Mouse (Mus musculus): ENCODE measurements around the gene Kifc5b. TPM values are rescaled to one million over a fixed set of nuclear protein-coding genes. Genes with fewer than 3 reads are reported as not detected.

Gene Kifc5b
- polyA plus RNA-seq (2012; ENCODE audit: insufficient read depth, insufficient read length, missing spikeins): not detected in 2 replicates

- H3K4me3 ChIP-seq (ENCODE audit: insufficient read depth, low read depth, low read length): peak within 1 kb of the TSS; percentile 56
- no peaks in the 10 kb centered on the region for H3K4me1 ChIP-seq (ENCODE audit: control insufficient read depth, insufficient read depth, insufficient read length, low read length)
- no peak within 1 kb of the TSS for H3K27ac ChIP-seq (replicated peaks; ENCODE audit: low read depth, low read length)
Measured at GRCm38 (mm10) chr17:26916711-26917482, at the start of gene Kifc5b. Kifc5b (plus strand) TSS chr17:26917091.

- no peak overlapping the region for H3K27ac ChIP-seq (replicated peaks; ENCODE audit: low read depth, low read length)
Measured at GRCm38 (mm10) chr17:26868756-26869155, 48.1 kb upstream of the Kifc5b start.

GRCm38 (mm10) chr17:26872870-26873269, 44.0 kb upstream of the Kifc5b start:
- Histone ChIP-seq H3K4me1 (ENCODE audit: control insufficient read depth, insufficient read depth, insufficient read length, low read length) (no peaks in the 10 kb centered on the region), H3K27ac (replicated peaks; ENCODE audit: low read depth, low read length) (no peak overlapping the region), H3K4me3 (ENCODE audit: insufficient read depth, low read depth, low read length) (no peak overlapping the region)

More at GRCm38 (mm10) chr17:26868756-26869155, 48.1 kb upstream of the Kifc5b start:
- Histone ChIP-seq H3K4me3 (ENCODE audit: insufficient read depth, low read depth, low read length) (no peak overlapping the region), H3K4me1 (ENCODE audit: control insufficient read depth, insufficient read depth, insufficient read length, low read length) (no peaks in the 10 kb centered on the region)

GRCm38 (mm10) chr17:26873502-26873901, 43.4 kb upstream of the Kifc5b start:
- Histone ChIP-seq H3K4me1 (ENCODE audit: control insufficient read depth, insufficient read depth, insufficient read length, low read length) (no peaks in the 10 kb centered on the region), H3K27ac (replicated peaks; ENCODE audit: low read depth, low read length) (no peak overlapping the region), H3K4me3 (ENCODE audit: insufficient read depth, low read depth, low read length) (no peak overlapping the region)

- H3K27ac ChIP-seq (replicated peaks; ENCODE audit: low read depth, low read length): no peak overlapping the region
- H3K4me1 ChIP-seq (ENCODE audit: control insufficient read depth, insufficient read depth, insufficient read length, low read length): no peaks in the 10 kb centered on the region
- no peak overlapping the region for H3K4me3 ChIP-seq (ENCODE audit: insufficient read depth, low read depth, low read length)
Measured at GRCm38 (mm10) chr17:26874542-26874941, 42.3 kb upstream of the Kifc5b start.

- Histone ChIP-seq H3K27ac (replicated peaks; ENCODE audit: low read depth, low read length) (no peak overlapping the region), H3K4me1 (ENCODE audit: control insufficient read depth, insufficient read depth, insufficient read length, low read length) (no peaks in the 10 kb centered on the region), H3K4me3 (ENCODE audit: insufficient read depth, low read depth, low read length) (no peak overlapping the region)
Measured at GRCm38 (mm10) chr17:26877927-26878326, 39.0 kb upstream of the Kifc5b start.

- Histone ChIP-seq H3K27ac (replicated peaks; ENCODE audit: low read depth, low read length) (no peak overlapping the region), H3K4me1 (ENCODE audit: control insufficient read depth, insufficient read depth, insufficient read length, low read length) (no peaks in the 10 kb centered on the region), H3K4me3 (ENCODE audit: insufficient read depth, low read depth, low read length) (no peak overlapping the region)
Measured at GRCm38 (mm10) chr17:26879235-26879634, 37.7 kb upstream of the Kifc5b start.

GRCm38 (mm10) chr17:26882706-26883105, 34.2 kb upstream of the Kifc5b start:
- H3K4me3 ChIP-seq (ENCODE audit: insufficient read depth, low read depth, low read length): no peak overlapping the region
- no peaks in the 10 kb centered on the region; the same call in 1 of the 2 replicates for H3K4me1 ChIP-seq (ENCODE audit: control insufficient read depth, insufficient read depth, insufficient read length, low read length)
- H3K27ac ChIP-seq (replicated peaks; ENCODE audit: low read depth, low read length): no peak overlapping the region

GRCm38 (mm10) chr17:26883585-26883984, 33.3 kb upstream of the Kifc5b start:
- Histone ChIP-seq H3K27ac (replicated peaks; ENCODE audit: low read depth, low read length) (no peak overlapping the region), H3K4me1 (ENCODE audit: control insufficient read depth, insufficient read depth, insufficient read length, low read length) (no peaks in the 10 kb centered on the region; the same call in 1 of the 2 replicates), H3K4me3 (ENCODE audit: insufficient read depth, low read depth, low read length) (no peak overlapping the region)

- Histone ChIP-seq H3K4me1 (ENCODE audit: control insufficient read depth, insufficient read depth, insufficient read length, low read length) (no peaks in the 10 kb centered on the region; the same call in 1 of the 2 replicates), H3K27ac (replicated peaks; ENCODE audit: low read depth, low read length) (no peak overlapping the region), H3K4me3 (ENCODE audit: insufficient read depth, low read depth, low read length) (peak overlapping the region; percentile 63)
Measured at GRCm38 (mm10) chr17:26884995-26885926, 31.6 kb upstream of the Kifc5b start.

- Histone ChIP-seq H3K4me3 (ENCODE audit: insufficient read depth, low read depth, low read length) (peak overlapping the region; percentile 63), H3K4me1 (ENCODE audit: control insufficient read depth, insufficient read depth, insufficient read length, low read length) (no peaks in the 10 kb centered on the region; the same call in 1 of the 2 replicates), H3K27ac (replicated peaks; ENCODE audit: low read depth, low read length) (no peak overlapping the region)
Measured at GRCm38 (mm10) chr17:26886047-26886749, 30.7 kb upstream of the Kifc5b start.

GRCm38 (mm10) chr17:26887926-26888325, 29.0 kb upstream of the Kifc5b start:
- Histone ChIP-seq H3K27ac (replicated peaks; ENCODE audit: low read depth, low read length) (no peak overlapping the region), H3K4me3 (ENCODE audit: insufficient read depth, low read depth, low read length) (no peak overlapping the region), H3K4me1 (ENCODE audit: control insufficient read depth, insufficient read depth, insufficient read length, low read length) (no peaks in the 10 kb centered on the region; the same call in 1 of the 2 replicates)

GRCm38 (mm10) chr17:26892635-26893375, 24.1 kb upstream of the Kifc5b start:
- Histone ChIP-seq H3K27ac (replicated peaks; ENCODE audit: low read depth, low read length) (no peak overlapping the region), H3K4me1 (ENCODE audit: control insufficient read depth, insufficient read depth, insufficient read length, low read length) (no peaks in the 10 kb centered on the region), H3K4me3 (ENCODE audit: insufficient read depth, low read depth, low read length) (peak overlapping the region; percentile 22; the same call in 1 of the 2 replicates)

- Histone ChIP-seq H3K4me1 (ENCODE audit: control insufficient read depth, insufficient read depth, insufficient read length, low read length) (no peaks in the 10 kb centered on the region), H3K4me3 (ENCODE audit: insufficient read depth, low read depth, low read length) (no peak overlapping the region), H3K27ac (replicated peaks; ENCODE audit: low read depth, low read length) (no peak overlapping the region)
Measured at GRCm38 (mm10) chr17:26893492-26893891, 23.4 kb upstream of the Kifc5b start.
